Mouse (Mus musculus): Measurements from ENCODE around the gene Psma6. TPM values are rescaled to one million over a fixed set of nuclear protein-coding genes. Genes with fewer than 3 reads are reported as not detected.

Psma6 gene
- polyA plus RNA-seq, 1 experiment from 2014 or later: 448 TPM

GRCm38 (mm10) chr12:55466816-55467215 is 82.8 kb downstream of the Psma6 start:
- no peak for DNase-seq
- Histone ChIP-seq H3K4me2 (ENCODE audit: low read length) (no peak overlapping the region), H3K27ac (replicated peaks; ENCODE audit: low read depth, low read length) (no peak overlapping the region), H3K27me3 (ENCODE audit: control insufficient read depth, insufficient read depth, low read length) (no peaks in the 10 kb centered on the region), H3K9me3 (ENCODE audit: control insufficient read depth, low read length) (no peaks in the 10 kb centered on the region), H3K9ac (replicated peaks; ENCODE audit: low read length) (no peak overlapping the region), H3K4me3 (replicated peaks; ENCODE audit: low read depth, low read length) (no peak overlapping the region), H3K4me1 (ENCODE audit: control insufficient read depth, insufficient read depth, low read length) (peaks cover 40% of the 10 kb centered on the region), H3K36me3 (ENCODE audit: control insufficient read depth, insufficient read depth, low read length) (no peaks in the 10 kb centered on the region)
- WGBS: 69% methylated on average over 5 of the region's 5 CpGs
- ATAC-seq (ENCODE audit: low FRiP score, low TSS enrichment): no peak

- H3K9ac ChIP-seq (replicated peaks; ENCODE audit: low read length): no peak overlapping the region
- H3K36me3 ChIP-seq (ENCODE audit: control insufficient read depth, insufficient read depth, low read length): no peaks in the 10 kb centered on the region
- H3K4me3 ChIP-seq (replicated peaks; ENCODE audit: low read depth, low read length): no peak overlapping the region
- no peak overlapping the region for H3K4me2 ChIP-seq (ENCODE audit: low read length)
- H3K9me3 ChIP-seq (ENCODE audit: control insufficient read depth, low read length): no peaks in the 10 kb centered on the region
- ATAC-seq (ENCODE audit: low FRiP score, low TSS enrichment) (no peak), DNase-seq (no peak)
- H3K27ac ChIP-seq (replicated peaks; ENCODE audit: low read depth, low read length): no peak overlapping the region
- 22% methylated on average over 10 of the region's 10 CpGs for WGBS
- H3K27me3 ChIP-seq (ENCODE audit: control insufficient read depth, insufficient read depth, low read length): no peaks in the 10 kb centered on the region
- peaks cover 40% of the 10 kb centered on the region for H3K4me1 ChIP-seq (ENCODE audit: control insufficient read depth, insufficient read depth, low read length)
These were observed 83.5 kb downstream of the Psma6 start for GRCm38 (mm10) chr12:55467331-55468180.

Other genes with a start within 250 kb of the Psma6 start
- 65.2 and 72.7 TPM in 2 replicates for gene Srp54b, start 229.1 kb upstream of the Psma6 start, polyA plus RNA-seq (2014; fragmentation: Nextera tagmentation; extraction: Ambion mirVana)
- gene 1700047I17Rik2, start 184.6 kb upstream of the Psma6 start, polyA plus RNA-seq (2014; fragmentation: Nextera tagmentation; extraction: Ambion mirVana): not detected in 2 replicates
- 79.0 and 86.1 TPM in 2 replicates for gene Srp54c, start 154.1 kb upstream of the Psma6 start, polyA plus RNA-seq (2014; fragmentation: Nextera tagmentation; extraction: Ambion mirVana)
- gene 1110008L16Rik, start 84.6 kb upstream of the Psma6 start, polyA plus RNA-seq (2014; fragmentation: Nextera tagmentation; extraction: Ambion mirVana): 9.5 and 10.5 TPM in 2 replicates
- gene Ppp2r3c, start 81.2 kb upstream of the Psma6 start, polyA plus RNA-seq (2014; fragmentation: Nextera tagmentation; extraction: Ambion mirVana): 20.4 and 25.7 TPM in 2 replicates
- 49.6 and 52.1 TPM in 2 replicates for gene Nfkbia, start 108.4 kb downstream of the Psma6 start, polyA plus RNA-seq (2014; fragmentation: Nextera tagmentation; extraction: Ambion mirVana)
- gene Aldoart2, start 181.0 kb downstream of the Psma6 start, polyA plus RNA-seq (2014; fragmentation: Nextera tagmentation; extraction: Ambion mirVana): not detected in 2 replicates
- 0.93 and 1.3 TPM in 2 replicates for gene Insm2, start 215.2 kb downstream of the Psma6 start, polyA plus RNA-seq (2014; fragmentation: Nextera tagmentation; extraction: Ambion mirVana)

Measured in midbrain, embryonic 14.5 days (tissue).